ENCODE assay signal across 7 mouse cellular contexts in the genomic region with DNA sequence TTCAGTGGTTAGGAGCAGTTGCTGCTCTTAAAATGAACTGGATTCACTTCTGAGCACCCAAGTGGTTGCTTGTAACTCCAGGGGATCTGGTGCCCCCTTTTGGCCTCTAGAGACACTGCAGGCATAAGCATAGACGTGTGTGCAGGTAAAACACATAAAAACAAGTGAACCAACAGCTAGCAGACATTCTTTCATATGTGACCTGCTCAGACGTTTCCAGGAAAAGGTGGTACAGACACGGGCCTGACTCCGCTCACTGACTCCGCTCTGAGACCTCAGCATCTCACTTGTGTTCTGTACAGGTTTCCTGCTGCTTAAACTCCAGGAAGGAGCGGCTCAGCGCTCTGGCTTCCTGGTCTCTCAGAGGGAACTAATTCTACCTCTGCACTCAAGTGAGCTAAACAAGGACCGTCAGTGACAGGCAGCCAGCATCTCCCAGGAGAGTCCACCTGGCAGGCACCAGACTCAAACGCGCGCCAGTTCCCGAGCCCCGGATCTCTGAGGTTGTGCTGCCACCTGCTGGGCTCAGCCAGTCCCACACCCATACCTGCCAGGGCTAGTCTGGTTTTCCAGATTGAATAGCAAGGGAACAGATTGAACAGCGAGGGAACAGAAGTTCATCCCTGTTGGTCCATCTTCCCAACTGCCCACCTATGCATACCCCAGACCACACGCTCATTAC. TPM values are rescaled to one million over a fixed set of nuclear protein-coding genes. Genes with fewer than 3 reads are reported as not detected.
DNase-seq lines count a peak whose midpoint lies in the region; ATAC-seq and TF ChIP-seq lines count a peak whose summit lies in the region.

No protein-coding gene starts in this region.

- peak; percentile 83 for ATAC-seq in intestine, postnatal 0 days
- peak; percentile 78 for ATAC-seq in midbrain, embryonic 13.5 days

- peaks cover 12% of the 10 kb centered on the region; the same call in 1 of the 2 replicates for H3K36me3 ChIP-seq in intestine, postnatal 0 days (ENCODE audit: control insufficient read depth, insufficient read depth)
- H3K36me3 ChIP-seq in limb, embryonic 10.5 days = peaks cover 12% of the 10 kb centered on the region
- H3K36me3 ChIP-seq in midbrain, embryonic 13.5 days = peaks cover 18% of the 10 kb centered on the region
- H3K36me3 ChIP-seq in small intestine, adult 2 months (ENCODE audit: control insufficient read depth, insufficient read depth, low read length) = peaks cover 3% of the 10 kb centered on the region; the same call in 1 of the 2 replicates

- WGBS in intestine, postnatal 0 days = 6% methylated on average over 15 of the region's 15 CpGs
- WGBS in limb, embryonic 10.5 days = 7% methylated on average over 15 of the region's 15 CpGs
- WGBS in midbrain, embryonic 13.5 days = 6% methylated on average over 15 of the region's 15 CpGs
- WGBS in small intestine, adult 2 months = 3% methylated on average over 15 of the region's 15 CpGs

- H3K4me2 ChIP-seq in intestine, postnatal 0 days (replicated peaks; ENCODE audit: low read depth) = peak overlapping the region; percentile 80
- H3K4me2 ChIP-seq in midbrain, embryonic 13.5 days (replicated peaks) = peak overlapping the region; percentile 57

- H3K27me3 ChIP-seq in intestine, postnatal 0 days (replicated peaks; ENCODE audit: control insufficient read depth, insufficient read depth, low read length) = no peaks in the 10 kb centered on the region
- no peaks in the 10 kb centered on the region for H3K27me3 ChIP-seq in limb, embryonic 10.5 days (ENCODE audit: low read depth, poor library complexity, severe bottlenecking)
- no peaks in the 10 kb centered on the region for H3K27me3 ChIP-seq in midbrain, embryonic 13.5 days
- H3K27me3 ChIP-seq in small intestine, adult 2 months (ENCODE audit: control insufficient read depth, insufficient read depth, low read length) = no peaks in the 10 kb centered on the region

- DNase-seq in adrenal gland, adult 2 months = peak; percentile 87
- peak; percentile 54 for DNase-seq in embryo, embryonic 11.5 days (ENCODE audit: low read depth, low spot score)
- DNase-seq in gastrocnemius, postnatal 4 days (ENCODE audit: low spot score in 2 of 2) = peak; percentile 73 to 84
- peak; percentile 93 for DNase-seq in limb, embryonic 10.5 days (ENCODE audit: low spot score)

- H3K4me1 ChIP-seq in intestine, postnatal 0 days (replicated peaks; ENCODE audit: control insufficient read depth, insufficient read depth, low read length) = no peaks in the 10 kb centered on the region
- peaks cover 6% of the 10 kb centered on the region for H3K4me1 ChIP-seq in limb, embryonic 10.5 days
- peaks cover 6% of the 10 kb centered on the region for H3K4me1 ChIP-seq in midbrain, embryonic 13.5 days (replicated peaks)
- 0 out of 2 replicates have a peak, but pooled peaks cover 5% of the 10 kb centered on the region for H3K4me1 ChIP-seq in small intestine, adult 2 months (ENCODE audit: control insufficient read depth, insufficient read depth, insufficient read length, low read length)

- H3K27ac ChIP-seq in intestine, postnatal 0 days (ENCODE audit: low read depth, low read length) = no peak overlapping the region
- 0 out of 2 replicates have a peak overlapping the region, but pooled peaks have one; percentile 20 for H3K27ac ChIP-seq in limb, embryonic 10.5 days
- no peak overlapping the region for H3K27ac ChIP-seq in midbrain, embryonic 13.5 days
- no peak overlapping the region for H3K27ac ChIP-seq in small intestine, adult 2 months (ENCODE audit: insufficient read depth, low read depth, low read length)

- no peak overlapping the region for H3K9ac ChIP-seq in intestine, postnatal 0 days (ENCODE audit: low read depth, low read length)
- H3K9ac ChIP-seq in midbrain, embryonic 13.5 days (replicated peaks) = peak overlapping the region; percentile 40; the same call in 1 of the 2 replicates

- peak overlapping the region; percentile 38 for H3K4me3 ChIP-seq in intestine, postnatal 0 days (ENCODE audit: low read depth, low read length)
- H3K4me3 ChIP-seq in limb, embryonic 10.5 days = peak overlapping the region; percentile 44
- H3K4me3 ChIP-seq in midbrain, embryonic 13.5 days (replicated peaks) = peak overlapping the region; percentile 27
- H3K4me3 ChIP-seq in small intestine, adult 2 months (ENCODE audit: low read depth, low read length) = peak overlapping the region; percentile 51

- no peak for TF ChIP-seq POLR2A in small intestine, adult 2 months (IDR thresholded peaks at IDR 0.05; ENCODE audit: low read depth, low read length)

- peak; percentile 86 for TF ChIP-seq CTCF in intestine, postnatal 0 days (IDR thresholded peaks at IDR 0.05; ENCODE audit: low read depth)
- TF ChIP-seq CTCF in small intestine, adult 2 months (IDR thresholded peaks at IDR 0.05; ENCODE audit: extremely low read depth, insufficient read length, insufficient replicate concordance, low read depth, low read length) = peak; percentile 88

- no peaks in the 10 kb centered on the region for H3K9me3 ChIP-seq in intestine, postnatal 0 days (ENCODE audit: control insufficient read depth)
- no peaks in the 10 kb centered on the region for H3K9me3 ChIP-seq in limb, embryonic 10.5 days (replicated peaks)
- H3K9me3 ChIP-seq in midbrain, embryonic 13.5 days = no peaks in the 10 kb centered on the region

RNA-seq across cellular contexts. Expression of gene Gm14137, which starts 14.9 kb away (rescaled TPM):
- under 1 TPM; 0.09 to 0.28 TPM for total RNA-seq in adrenal gland, adult 2 months (2021)
- polyA plus RNA-seq in adrenal gland, adult 2 months (2012; rRNA removed) = 0.04 and 0.17 TPM in 2 replicates
- total RNA-seq in gastrocnemius, postnatal 4 days (2021) = under 1 TPM in 1 of 2 experiments, not detected in 1; 0.10 TPM
- 0.08 and 0.18 TPM in 2 replicates for polyA plus RNA-seq in intestine, postnatal 0 days (2015; fragmentation: Nextera tagmentation; extraction: Ambion mirVana)
- 0.73 and 0.95 TPM in 2 replicates for polyA plus RNA-seq in limb, embryonic 10.5 days (2016; fragmentation: Nextera tagmentation; extraction: Ambion mirVana)
- 1.1 and 1.2 TPM in 2 replicates for polyA plus RNA-seq in midbrain, embryonic 13.5 days (2015; fragmentation: Nextera tagmentation; extraction: Ambion mirVana)
- polyA plus RNA-seq in small intestine, adult 2 months (2012; rRNA removed) = 0.03 and 0.04 TPM in 2 replicates

RNA-seq across cellular contexts. Expression of gene Zfyve19, which starts 19.2 kb away (rescaled TPM):
- 10 to 100 TPM; 29.5 to 36.1 TPM for total RNA-seq in adrenal gland, adult 2 months (2021)
- polyA plus RNA-seq in adrenal gland, adult 2 months (2012; rRNA removed) = 30.4 and 33.4 TPM in 2 replicates
- total RNA-seq in gastrocnemius, postnatal 4 days (2021) = 10 to 100 TPM; 24.6 to 25.9 TPM
- polyA plus RNA-seq in intestine, postnatal 0 days (2015; fragmentation: Nextera tagmentation; extraction: Ambion mirVana) = 36.3 and 38.7 TPM in 2 replicates
- 62.1 and 64.2 TPM in 2 replicates for polyA plus RNA-seq in limb, embryonic 10.5 days (2016; fragmentation: Nextera tagmentation; extraction: Ambion mirVana)
- polyA plus RNA-seq in midbrain, embryonic 13.5 days (2015; fragmentation: Nextera tagmentation; extraction: Ambion mirVana) = 56.7 and 59.1 TPM in 2 replicates
- 20.2 and 46.7 TPM in 2 replicates for polyA plus RNA-seq in small intestine, adult 2 months (2012; rRNA removed)

RNA-seq across cellular contexts. Expression of gene Dnajc17, which starts 19.4 kb away (rescaled TPM):
- 10 to 100 TPM; 12.3 to 21.0 TPM for total RNA-seq in adrenal gland, adult 2 months (2021)
- polyA plus RNA-seq in adrenal gland, adult 2 months (2012; rRNA removed) = 3.6 and 3.7 TPM in 2 replicates
- 10 to 100 TPM; 16.7 to 17.2 TPM for total RNA-seq in gastrocnemius, postnatal 4 days (2021)
- polyA plus RNA-seq in intestine, postnatal 0 days (2015; fragmentation: Nextera tagmentation; extraction: Ambion mirVana) = 8.8 and 9.4 TPM in 2 replicates
- 28.7 and 30.4 TPM in 2 replicates for polyA plus RNA-seq in limb, embryonic 10.5 days (2016; fragmentation: Nextera tagmentation; extraction: Ambion mirVana)
- polyA plus RNA-seq in midbrain, embryonic 13.5 days (2015; fragmentation: Nextera tagmentation; extraction: Ambion mirVana) = 24.0 and 24.3 TPM in 2 replicates
- polyA plus RNA-seq in small intestine, adult 2 months (2012; rRNA removed) = 1.5 and 2.9 TPM in 2 replicates

RNA-seq across cellular contexts. Expression of gene Gchfr, which starts 21.6 kb away (rescaled TPM):
- 10 to 100 TPM; 20.2 to 22.5 TPM for total RNA-seq in adrenal gland, adult 2 months (2021)
- 34.4 and 38.1 TPM in 2 replicates for polyA plus RNA-seq in adrenal gland, adult 2 months (2012; rRNA removed)
- 1 to 10 TPM; 1.2 to 1.5 TPM for total RNA-seq in gastrocnemius, postnatal 4 days (2021)
- 124 and 136 TPM in 2 replicates for polyA plus RNA-seq in intestine, postnatal 0 days (2015; fragmentation: Nextera tagmentation; extraction: Ambion mirVana)
- 6.5 and 8.4 TPM in 2 replicates for polyA plus RNA-seq in limb, embryonic 10.5 days (2016; fragmentation: Nextera tagmentation; extraction: Ambion mirVana)
- 4.4 and 15.5 TPM in 2 replicates for polyA plus RNA-seq in midbrain, embryonic 13.5 days (2015; fragmentation: Nextera tagmentation; extraction: Ambion mirVana)
- 35.0 and 107 TPM in 2 replicates for polyA plus RNA-seq in small intestine, adult 2 months (2012; rRNA removed)

RNA-seq across cellular contexts. Expression of gene Rmdn3, which starts 32.3 kb away (rescaled TPM):
- total RNA-seq in adrenal gland, adult 2 months (2021) = 10 to 100 TPM; 59.2 to 72.7 TPM
- polyA plus RNA-seq in adrenal gland, adult 2 months (2012; rRNA removed) = 26.6 and 28.5 TPM in 2 replicates
- total RNA-seq in gastrocnemius, postnatal 4 days (2021) = 10 to 100 TPM; 12.6 to 13.7 TPM
- 177 and 185 TPM in 2 replicates for polyA plus RNA-seq in intestine, postnatal 0 days (2015; fragmentation: Nextera tagmentation; extraction: Ambion mirVana)
- polyA plus RNA-seq in limb, embryonic 10.5 days (2016; fragmentation: Nextera tagmentation; extraction: Ambion mirVana) = 52.1 and 53.8 TPM in 2 replicates
- 41.0 and 44.3 TPM in 2 replicates for polyA plus RNA-seq in midbrain, embryonic 13.5 days (2015; fragmentation: Nextera tagmentation; extraction: Ambion mirVana)
- 26.2 and 57.3 TPM in 2 replicates for polyA plus RNA-seq in small intestine, adult 2 months (2012; rRNA removed)
